Mouse (Mus musculus) lung, adult 2 months (tissue): ENCODE results near the gene Rab3d. TPM values are rescaled to one million over a fixed set of nuclear protein-coding genes. Genes with fewer than 3 reads are reported as not detected.

Source experiments
- DNase-seq: peaks from one replicate; pipeline ENCODE4 v3.0.0; 2022
- H3K4me1 ChIP-seq: fragments of 200-500 bp; 2 replicates; pipeline ENCODE4 v1.6.1; 2011; ENCODE audit warnings: low read length; ENCODE audit not compliant: control insufficient read depth, insufficient read depth
- H3K4me3 ChIP-seq: fragments of 200-500 bp; replicated peaks from 2 replicates; pipeline ENCODE3; 2011; ENCODE audit warnings: low read depth, mild to moderate bottlenecking, control low read depth, low read length; ENCODE audit errors: extremely low read depth
- CTCF ChIP-seq: fragments of 200-500 bp; IDR thresholded peaks from 2 replicates; pipeline ENCODE4 v1.5.1; 2011; ENCODE audit warnings: mild to moderate bottlenecking, low read length, control low read depth; ENCODE audit not compliant: insufficient read depth
- POLR2A ChIP-seq: fragments of 200-500 bp; IDR thresholded peaks from 2 replicates; pipeline ENCODE4 v1.6.1; 2011; ENCODE audit warnings: low read depth, mild to moderate bottlenecking, control low read depth, low read length, borderline replicate concordance; ENCODE audit errors: extremely low read depth
- WGBS: fragments of 180-500 bp; shearing (Covaris S2); methylation state at CpG from one replicate; pipeline ENCODE4 v1.1.7; 2018; 5-methylcytosine and 5-hydroxymethylcytosine counted together
- polyA plus RNA-seq: library from polyadenylated mRNA; depleted of rRNA; stranded (reverse); fragments of >200 nt; gene quantifications from 2 replicates; pipeline ENCODE4 v1.2.3, GENCODE M21; 2012

Rab3d gene
- polyA plus RNA-seq, 1 experiment = 104 TPM

DNA sequence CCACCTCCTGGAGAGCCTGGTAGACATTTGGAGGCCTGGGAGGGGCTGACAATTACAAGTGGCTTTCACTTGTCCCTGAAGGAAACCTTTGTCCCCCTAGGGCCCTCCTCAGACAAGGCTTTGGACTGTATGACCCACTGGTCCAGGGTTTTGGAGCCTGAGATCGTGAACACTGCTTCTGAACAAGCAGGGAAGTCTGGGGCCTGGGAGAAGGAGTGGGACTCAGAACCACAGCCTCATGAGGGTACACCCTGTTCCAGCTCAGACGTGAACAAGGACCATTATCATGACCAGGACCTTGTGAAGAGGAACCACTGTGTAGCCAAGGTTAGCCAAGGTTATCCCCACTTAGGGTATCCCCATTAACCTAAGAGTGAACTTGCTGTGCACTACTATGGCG is 11.2 kb upstream of the Rab3d start:
- peaks cover 7% of the 10 kb centered on the region for H3K4me1 ChIP-seq
- 76% methylated on average over 3 of the region's 3 CpGs for WGBS
- DNase-seq = no peak
- H3K4me3 ChIP-seq = no peak overlapping the region
- TF ChIP-seq CTCF (no peak), POLR2A (no peak)

DNA sequence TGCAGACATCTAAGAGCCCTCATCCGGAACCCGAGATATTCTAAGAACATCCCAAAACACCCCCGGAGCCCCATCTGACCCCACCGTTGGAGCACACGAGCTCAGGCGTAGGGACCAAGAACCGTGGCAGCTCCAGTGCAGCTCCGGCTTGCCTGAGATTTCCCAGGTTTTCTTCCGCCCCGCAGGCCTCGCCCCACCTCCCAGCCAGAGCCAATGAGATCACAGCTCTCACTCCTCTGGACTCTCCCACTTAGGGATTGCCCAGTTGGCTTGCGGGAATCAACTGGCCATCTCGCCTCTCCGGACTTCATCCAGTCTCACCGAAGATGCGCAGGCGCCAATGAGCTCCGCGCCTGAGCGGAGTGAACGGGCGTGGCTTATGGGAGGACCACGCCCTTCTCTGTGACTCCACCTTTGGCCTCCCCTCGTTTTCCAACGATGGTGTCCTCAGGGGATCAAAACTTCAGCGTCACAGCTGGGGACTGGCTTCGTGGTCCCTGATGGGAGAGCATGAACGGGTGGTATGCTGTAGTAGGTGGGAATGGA is 9.3 kb upstream of the Rab3d start, which contains the start of the genes Ccdc159 and Tmem205:
Gene Ccdc159 (plus strand): TSS at position 264 of the 546 bp plus-strand sequence.
Gene Tmem205 (minus strand): TSS at position 349 of the 546 bp plus-strand sequence.
- peak; percentile 87 for DNase-seq
- H3K4me3 ChIP-seq = peak within 1 kb of the TSS; percentile 67
- WGBS = under 1% methylated on average over 28 of the region's 28 CpGs
- peaks cover 10% of the 10 kb centered on the region for H3K4me1 ChIP-seq
- TF ChIP-seq POLR2A (peak; percentile 96), CTCF (no peak)

DNA sequence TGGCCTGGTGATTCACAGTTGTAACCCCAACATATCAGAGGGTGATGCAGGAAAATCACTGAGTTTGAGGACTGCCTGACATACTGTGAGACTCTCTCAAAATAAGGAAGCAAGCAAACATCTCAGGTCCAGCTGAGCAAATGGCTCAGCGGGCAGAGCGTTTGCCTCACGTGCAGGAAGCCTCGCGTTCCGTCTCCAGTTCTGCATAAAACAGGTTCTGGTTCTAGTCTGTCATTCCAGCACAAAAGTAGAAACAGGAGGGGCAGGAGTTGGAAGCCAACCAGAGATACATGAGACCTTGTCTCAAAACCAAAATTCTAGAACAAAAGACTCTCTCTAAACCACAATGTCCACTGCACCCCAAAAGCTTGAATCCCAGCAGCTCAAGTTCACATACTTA is 8.8 kb upstream of the Rab3d start:
- peaks cover 10% of the 10 kb centered on the region for H3K4me1 ChIP-seq
- TF ChIP-seq CTCF = no peak
- no peak; the same call in 1 of the 2 replicates for TF ChIP-seq POLR2A
- DNase-seq = no peak
- peak overlapping the region; percentile 67 for H3K4me3 ChIP-seq
- 2% methylated on average over 6 of the region's 6 CpGs for WGBS

DNA sequence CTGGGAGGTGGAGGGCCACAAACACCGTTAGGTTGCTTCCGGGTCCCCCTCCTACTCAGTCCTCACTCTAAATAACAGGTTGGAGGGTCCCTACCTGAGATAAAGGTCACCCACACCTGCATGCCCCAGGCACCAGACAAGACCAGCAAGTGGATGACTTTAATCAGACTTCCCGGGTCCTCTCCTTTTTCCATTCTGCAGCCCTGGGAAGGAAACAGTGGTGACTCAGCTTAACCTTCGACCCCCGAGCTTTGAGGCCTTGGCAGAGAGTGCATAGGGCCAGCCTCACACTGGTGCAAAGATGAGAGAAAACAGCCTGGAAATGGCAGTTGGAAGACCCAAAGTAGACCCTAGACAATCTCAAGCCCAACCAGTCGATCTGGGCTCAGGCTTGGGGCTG is 8.2 kb upstream of the Rab3d start:
- Histone ChIP-seq H3K4me3 (peak overlapping the region; percentile 22), H3K4me1 (peaks cover 10% of the 10 kb centered on the region)
- WGBS = 60% methylated on average over 6 of the region's 6 CpGs
- DNase-seq = no peak
- TF ChIP-seq POLR2A = no peak

DNA sequence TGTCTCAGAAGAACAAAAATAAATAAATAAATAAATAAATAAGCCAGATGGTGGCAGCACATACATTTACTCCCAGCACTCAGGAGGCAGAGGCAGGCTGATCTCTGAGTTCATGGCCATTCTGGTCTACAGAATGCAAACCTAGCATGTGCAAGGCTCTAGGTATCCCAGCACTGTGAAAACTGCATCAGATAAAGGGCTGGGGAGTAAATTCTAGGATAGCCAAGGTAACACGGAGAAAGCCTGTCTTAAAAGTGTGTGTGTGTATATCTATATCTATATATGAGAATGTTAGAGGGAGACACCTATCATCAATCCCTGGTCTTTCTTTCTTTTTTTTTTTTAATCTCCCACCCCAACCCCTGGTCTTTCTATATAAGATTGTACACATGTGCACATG is 7.5 kb upstream of the Rab3d start:
- H3K4me3 ChIP-seq = no peak overlapping the region
- peaks cover 10% of the 10 kb centered on the region for H3K4me1 ChIP-seq
- 87% methylated on average over 1 of the region's 1 CpGs for WGBS
- DNase-seq = no peak
- TF ChIP-seq POLR2A (no peak), CTCF (no peak)

DNA sequence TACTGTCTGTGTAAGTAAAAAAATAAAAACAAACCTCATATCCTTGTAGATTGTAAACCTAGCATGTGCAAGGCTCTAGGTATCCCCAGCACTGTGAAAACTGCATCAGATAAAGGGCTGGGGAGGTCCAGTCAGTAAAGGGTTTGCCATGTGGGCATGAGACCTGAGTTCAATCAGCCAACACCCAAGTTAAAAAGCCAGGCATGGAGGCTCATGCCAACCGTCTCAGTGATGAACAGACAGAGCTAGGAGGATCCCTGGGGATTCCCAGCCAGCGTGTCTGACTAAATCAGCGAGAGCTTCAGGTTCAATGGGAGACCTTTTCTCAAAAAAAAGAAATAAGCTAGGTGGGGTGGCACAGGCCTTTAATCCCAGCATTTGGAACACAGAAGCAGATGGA is 7.0 kb upstream of the Rab3d start:
- Histone ChIP-seq H3K4me3 (no peak overlapping the region), H3K4me1 (peaks cover 10% of the 10 kb centered on the region)
- DNase-seq = no peak
- WGBS = 92% methylated on average over 3 of the region's 3 CpGs
- TF ChIP-seq CTCF (no peak), POLR2A (no peak)

DNA sequence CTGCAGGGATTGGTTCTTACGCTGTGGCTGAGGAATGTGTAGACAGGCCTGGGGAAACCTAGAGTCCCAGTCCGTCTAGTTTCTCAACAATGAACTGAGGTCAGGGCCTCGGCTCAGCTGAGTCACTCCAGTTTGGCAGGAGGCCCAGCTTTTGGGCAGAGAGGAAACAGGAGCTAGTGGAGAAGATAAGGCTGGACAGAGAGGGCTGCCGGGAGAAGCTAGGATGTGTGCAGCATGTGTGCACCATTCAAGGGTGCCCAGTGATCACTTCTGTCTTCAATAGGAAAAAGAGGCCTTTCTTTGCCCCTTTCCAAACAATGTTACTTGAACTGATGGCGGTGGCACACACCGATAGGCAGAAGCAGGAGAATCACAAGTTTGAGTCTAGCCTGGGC is 6.1 kb upstream of the Rab3d start:
- peaks cover 10% of the 10 kb centered on the region for H3K4me1 ChIP-seq
- 19% methylated on average over 6 of the region's 6 CpGs for WGBS
- TF ChIP-seq POLR2A (peak; percentile 12; the same call in 1 of the 2 replicates), CTCF (no peak)
- peak; percentile 91 for DNase-seq
- no peak overlapping the region for H3K4me3 ChIP-seq

DNA sequence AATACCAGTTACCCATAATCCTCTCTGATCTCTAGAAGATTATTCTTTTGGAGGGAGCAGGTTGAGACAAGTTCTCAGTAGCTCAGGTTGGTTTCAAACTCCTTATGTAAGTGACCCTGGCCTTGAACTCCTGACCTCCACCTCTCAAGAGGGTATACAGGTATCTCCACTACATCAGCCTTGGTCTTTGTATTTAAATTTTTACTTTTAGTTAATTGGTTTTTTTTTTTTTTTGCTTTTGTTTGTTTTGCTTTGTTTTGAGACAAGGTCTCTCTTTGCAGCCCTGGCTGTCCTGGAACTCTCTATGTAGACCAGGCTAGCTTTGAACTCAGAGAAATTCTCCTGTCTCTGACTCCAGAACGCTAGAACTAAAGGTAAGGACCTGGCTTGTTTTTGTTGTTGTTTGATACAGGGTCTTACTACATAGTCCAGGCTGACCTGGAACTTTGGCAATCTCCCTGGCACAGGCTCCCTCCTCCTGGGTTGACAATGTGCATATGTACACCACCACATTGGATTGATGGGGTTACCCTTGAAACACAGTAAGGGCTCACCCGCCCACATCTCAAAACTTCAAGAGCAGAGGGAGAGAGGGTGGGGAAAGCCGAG is 5.6 kb upstream of the Rab3d start:
- peaks cover 10% of the 10 kb centered on the region for H3K4me1 ChIP-seq
- no peak overlapping the region for H3K4me3 ChIP-seq
- WGBS = 10% methylated on average over 3 of the region's 3 CpGs
- TF ChIP-seq CTCF (no peak), POLR2A (no peak)
- no peak for DNase-seq

DNA sequence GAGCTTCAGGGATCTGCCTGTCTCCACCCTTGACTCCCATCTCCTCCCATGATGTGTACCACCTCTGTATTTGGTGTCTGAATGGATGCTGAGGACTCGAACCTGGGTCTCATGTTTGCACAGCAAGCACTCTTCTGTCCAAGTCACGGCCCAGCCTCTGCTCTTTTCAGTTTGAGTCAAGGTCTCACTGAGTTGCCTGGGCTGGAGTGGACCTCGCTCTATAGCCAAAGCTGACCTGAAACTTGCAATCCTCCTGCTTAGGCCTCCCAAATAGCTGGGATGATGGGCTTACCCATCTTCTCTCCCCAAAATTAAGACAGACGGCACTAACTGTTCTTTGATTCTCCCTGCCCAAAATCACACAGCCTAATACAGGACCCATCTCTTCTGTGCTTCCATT is 5.0 kb upstream of the Rab3d start:
- TF ChIP-seq CTCF (no peak), POLR2A (no peak)
- Histone ChIP-seq H3K4me3 (no peak overlapping the region), H3K4me1 (peaks cover 10% of the 10 kb centered on the region)
- DNase-seq = no peak
- WGBS = 88% methylated on average over 4 of the region's 4 CpGs

DNA sequence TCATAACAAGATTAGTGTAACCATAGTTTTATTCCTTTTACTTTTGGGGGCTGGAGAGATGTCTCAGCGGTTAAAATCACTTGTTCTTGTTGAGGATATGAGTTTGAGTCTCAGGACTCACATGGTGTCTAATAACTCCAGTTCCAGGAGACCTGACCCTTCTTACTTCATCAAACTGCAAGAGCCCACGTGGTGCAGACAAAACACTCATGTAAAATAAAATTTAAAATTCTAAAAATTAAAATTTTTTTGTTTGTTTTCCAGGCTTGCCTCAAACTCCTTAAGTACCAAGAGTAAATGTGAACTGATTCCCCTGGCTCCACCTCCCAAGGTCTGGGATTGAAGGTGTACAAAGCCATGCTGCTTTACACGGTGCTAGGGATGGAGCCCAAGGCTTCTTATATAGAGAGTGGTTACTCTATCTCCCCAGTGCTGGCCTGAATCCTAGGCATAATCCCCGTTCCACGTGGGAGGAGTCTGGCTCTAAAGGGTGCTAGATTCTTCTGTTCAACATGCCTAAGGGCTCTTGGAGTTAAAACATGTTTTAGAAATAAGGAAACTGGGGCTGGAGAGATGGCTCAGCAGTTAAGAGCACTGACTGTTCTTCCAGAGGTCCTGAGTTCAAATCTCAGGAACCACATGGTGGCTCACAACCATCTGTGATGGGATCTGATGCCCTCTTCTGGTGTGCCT is 846 bp upstream of the Rab3d start:
- DNase-seq = no peak
- 25% methylated on average over 5 of the region's 5 CpGs for WGBS
- no peak for TF ChIP-seq POLR2A
- no peak for TF ChIP-seq CTCF
- no peak overlapping the region for H3K4me3 ChIP-seq
- H3K4me1 ChIP-seq = peaks cover 7% of the 10 kb centered on the region
